Mouse (Mus musculus): Measurements from ENCODE around the gene Mars. TPM values are rescaled to one million over a fixed set of nuclear protein-coding genes. Genes with fewer than 3 reads are reported as not detected.

Mars gene
- polyA plus RNA-seq, 1 experiment from 2014 or later, result 137 TPM

- Histone ChIP-seq H3K9ac (replicated peaks) (no peak overlapping the region), H3K4me2 (replicated peaks) (no peak overlapping the region), H3K4me1 (peaks cover 12% of the 10 kb centered on the region), H3K27ac (replicated peaks) (no peak overlapping the region), H3K9me3 (no peaks in the 10 kb centered on the region), H3K27me3 (no peaks in the 10 kb centered on the region), H3K4me3 (no peak overlapping the region), H3K36me3 (peaks cover 71% of the 10 kb centered on the region)
- no peak for ATAC-seq (replicated peaks)
- 91% methylated on average over 24 of the region's 24 CpGs for WGBS
Observed at GRCm38 (mm10) chr10:127295986-127296794, 15.4 kb downstream of the Mars start.

- peaks cover 61% of the 10 kb centered on the region for H3K36me3 ChIP-seq
- no peak overlapping the region for H3K4me2 ChIP-seq (replicated peaks)
- H3K4me3 ChIP-seq, result no peak overlapping the region
- H3K27me3 ChIP-seq, result no peaks in the 10 kb centered on the region
- H3K9ac ChIP-seq (replicated peaks), result no peak overlapping the region
- ATAC-seq (replicated peaks), result no peak
- WGBS, result 92% methylated on average over 10 of the region's 10 CpGs
- no peaks in the 10 kb centered on the region for H3K9me3 ChIP-seq
- no peak overlapping the region for H3K27ac ChIP-seq (replicated peaks)
- H3K4me1 ChIP-seq, result peaks cover 17% of the 10 kb centered on the region
Observed at GRCm38 (mm10) chr10:127294895-127295510, 16.6 kb downstream of the Mars start.

- peaks cover 48% of the 10 kb centered on the region for H3K36me3 ChIP-seq
- WGBS, result 88% methylated on average over 3 of the region's 3 CpGs
Observed at GRCm38 (mm10) chr10:127293590-127294113, 17.9 kb downstream of the Mars start.

GRCm38 (mm10) chr10:127292987-127293538, 18.5 kb downstream of the Mars start:
- WGBS, result 89% methylated on average over 6 of the region's 6 CpGs
- H3K9me3 ChIP-seq, result no peaks in the 10 kb centered on the region
- H3K36me3 ChIP-seq, result peaks cover 46% of the 10 kb centered on the region
- no peak overlapping the region for H3K4me3 ChIP-seq
- H3K4me2 ChIP-seq (replicated peaks), result no peak overlapping the region
- H3K9ac ChIP-seq (replicated peaks), result no peak overlapping the region
- H3K27me3 ChIP-seq, result no peaks in the 10 kb centered on the region
- peaks cover 27% of the 10 kb centered on the region for H3K4me1 ChIP-seq
- ATAC-seq (replicated peaks), result no peak
- H3K27ac ChIP-seq (replicated peaks), result no peak overlapping the region

More at GRCm38 (mm10) chr10:127293590-127294113, 17.9 kb downstream of the Mars start:
- Histone ChIP-seq H3K4me2 (replicated peaks) (no peak overlapping the region), H3K9ac (replicated peaks) (no peak overlapping the region), H3K4me3 (no peak overlapping the region), H3K27ac (replicated peaks) (no peak overlapping the region), H3K27me3 (no peaks in the 10 kb centered on the region), H3K4me1 (peaks cover 26% of the 10 kb centered on the region), H3K9me3 (no peaks in the 10 kb centered on the region)
- no peak for ATAC-seq (replicated peaks)

GRCm38 (mm10) chr10:127291881-127292638, 19.5 kb downstream of the Mars start:
- peak overlapping the region; percentile 70 for H3K9ac ChIP-seq (replicated peaks)
- no peak for ATAC-seq (replicated peaks)
- no peaks in the 10 kb centered on the region for H3K9me3 ChIP-seq
- WGBS, result 51% methylated on average over 5 of the region's 5 CpGs
- H3K4me3 ChIP-seq, result peak overlapping the region; percentile 65
- H3K36me3 ChIP-seq, result peaks cover 36% of the 10 kb centered on the region
- no peak overlapping the region; the same call in 1 of the 2 replicates for H3K27ac ChIP-seq (replicated peaks)
- peak overlapping the region; percentile 91 for H3K4me2 ChIP-seq (replicated peaks)
- H3K4me1 ChIP-seq, result peaks cover 38% of the 10 kb centered on the region
- no peaks in the 10 kb centered on the region for H3K27me3 ChIP-seq

GRCm38 (mm10) chr10:127290930-127291880, 20.4 kb downstream of the Mars start:
- Histone ChIP-seq H3K27me3 (no peaks in the 10 kb centered on the region), H3K4me1 (peaks cover 46% of the 10 kb centered on the region), H3K27ac (replicated peaks) (peak overlapping the region; percentile 97), H3K9ac (replicated peaks) (peak overlapping the region; percentile 70), H3K36me3 (peaks cover 33% of the 10 kb centered on the region), H3K9me3 (no peaks in the 10 kb centered on the region), H3K4me2 (replicated peaks) (peak overlapping the region; percentile 91), H3K4me3 (peak overlapping the region; percentile 65)
- peak; percentile 62 for ATAC-seq (replicated peaks)
- 2% methylated on average over 19 of the region's 19 CpGs for WGBS

- H3K4me3 ChIP-seq, result peak overlapping the region; percentile 65
- peak; percentile 90 for ATAC-seq (replicated peaks)
Observed at GRCm38 (mm10) chr10:127290307-127290929, 21.2 kb downstream of the Mars start.

GRCm38 (mm10) chr10:127289573-127290191, 21.9 kb downstream of the Mars start:
- Histone ChIP-seq H3K4me2 (replicated peaks) (peak overlapping the region; percentile 91), H3K4me3 (peak overlapping the region; percentile 65), H3K36me3 (peaks cover 28% of the 10 kb centered on the region), H3K27me3 (no peaks in the 10 kb centered on the region), H3K9ac (replicated peaks) (peak overlapping the region; percentile 70), H3K9me3 (no peaks in the 10 kb centered on the region), H3K4me1 (peaks cover 53% of the 10 kb centered on the region), H3K27ac (replicated peaks) (peak overlapping the region; percentile 97)
- 2% methylated on average over 15 of the region's 15 CpGs for WGBS
- peak; percentile 20 for ATAC-seq (replicated peaks)

More at GRCm38 (mm10) chr10:127290307-127290929, 21.2 kb downstream of the Mars start:
- H3K27ac ChIP-seq (replicated peaks), result peak overlapping the region; percentile 97
- under 1% methylated on average over 43 of the region's 47 CpGs for WGBS
- H3K27me3 ChIP-seq, result no peaks in the 10 kb centered on the region
- peak overlapping the region; percentile 91 for H3K4me2 ChIP-seq (replicated peaks)
- H3K9ac ChIP-seq (replicated peaks), result peak overlapping the region; percentile 70
- no peaks in the 10 kb centered on the region for H3K9me3 ChIP-seq
- peaks cover 33% of the 10 kb centered on the region for H3K36me3 ChIP-seq
- peaks cover 53% of the 10 kb centered on the region for H3K4me1 ChIP-seq

- Histone ChIP-seq H3K9me3 (no peaks in the 10 kb centered on the region), H3K36me3 (peaks cover 28% of the 10 kb centered on the region), H3K4me3 (peak within 1 kb of the TSS; percentile 65), H3K9ac (replicated peaks) (peak within 1 kb of the TSS; percentile 70), H3K27ac (replicated peaks) (peak within 1 kb of the TSS; percentile 97), H3K4me1 (peaks cover 53% of the 10 kb centered on the region), H3K4me2 (replicated peaks) (peak within 1 kb of the TSS; percentile 91), H3K27me3 (no peaks in the 10 kb centered on the region)
- under 1% methylated on average over 41 of the region's 65 CpGs for WGBS
- peak; percentile 17 for ATAC-seq (replicated peaks)
Observed at GRCm38 (mm10) chr10:127288800-127289572, 22.6 kb downstream of the Mars start, which contains the start of gene Mbd6. Mbd6 (minus strand) TSS chr10:127289018.

Data from forebrain, embryonic 15.5 days (tissue).